Mouse (Mus musculus) stomach, postnatal 0 days (tissue): ENCODE measurements around the gene Gata1.
"Not testable (repeated sequence)": the region's sequence is repeated elsewhere in the genome, so short reads cannot be mapped to it uniquely, and the experiment has no call there.

ENCODE experiments used
- CTCF ChIP-seq: IDR thresholded peaks from 2 replicates; pipeline ENCODE4 v1.5.1; 2016; ENCODE audit warnings: antibody characterized with exemption, low read depth, mild to moderate bottlenecking, moderate library complexity
- EP300 ChIP-seq: optimal IDR thresholded peaks from 2 replicates; pipeline ENCODE3; 2016; ENCODE audit warnings: antibody characterized with exemption

DNA sequence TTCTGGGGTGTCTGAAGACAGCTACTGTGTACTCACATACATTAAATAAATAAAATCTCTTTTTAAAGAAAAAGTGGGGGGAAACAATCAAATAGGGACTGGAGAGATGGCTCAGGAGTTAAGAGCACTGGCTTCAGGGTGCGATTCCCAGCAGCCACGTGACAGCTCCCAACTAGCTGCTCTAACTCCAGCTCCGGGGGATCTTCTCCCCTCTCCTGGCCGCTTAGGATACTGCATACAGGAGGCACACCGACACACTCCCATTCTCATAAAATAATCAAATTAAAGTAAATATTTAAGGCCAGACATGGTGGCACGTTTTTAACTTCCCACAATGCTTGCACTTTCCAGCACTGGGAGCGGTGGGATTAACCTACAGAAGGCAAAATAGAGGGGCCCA lies 37.8 kb upstream of the Gata1 start:
- peak; percentile 55 for TF ChIP-seq CTCF
- TF ChIP-seq EP300 = not testable (repeated sequence)
